Comparison of ENCODE assay signal across 22 mouse cellular contexts in the genomic region with DNA sequence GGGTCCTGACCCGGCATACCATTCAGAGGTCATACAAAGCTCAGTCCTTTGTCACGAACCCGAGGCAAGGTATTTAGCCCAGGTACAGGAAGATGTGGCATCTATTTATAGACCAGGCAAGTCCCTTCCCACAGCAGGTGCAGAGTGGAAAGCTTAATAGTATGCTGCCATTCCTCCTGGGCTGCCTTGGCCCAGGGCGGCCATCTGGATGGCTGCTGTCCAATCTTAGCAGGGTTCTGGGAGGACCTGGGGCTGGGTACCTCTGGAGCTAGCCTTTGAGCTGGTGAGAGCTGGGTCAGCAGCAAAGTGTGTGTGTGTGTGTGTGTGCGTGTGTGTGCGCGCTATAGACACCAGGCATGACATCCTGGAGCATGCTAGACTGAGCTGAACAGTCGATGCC. TPM values are rescaled to one million over a fixed set of nuclear protein-coding genes. Genes with fewer than 3 reads are reported as not detected.
"Had no signal": no experiment of that assay in that cellular context is flagged by ENCODE, and none has a peak within 500 bp of the region (broad histone marks: within the 10 kb centered on the region; RNA-seq: fewer than 3 reads in every experiment).

No protein-coding gene starts in this region.

- H3K36me3 ChIP-seq: kidney, embryonic 15.5 days; liver, embryonic 13.5 days; stomach, embryonic 15.5 days had no signal

- H3K4me1 ChIP-seq: liver, embryonic 13.5 days had no signal

- H3K9ac ChIP-seq: kidney, embryonic 15.5 days; liver, embryonic 13.5 days; stomach, embryonic 15.5 days had no signal

- H3K4me3 ChIP-seq: kidney, embryonic 15.5 days; layer of hippocampus, adult 2 months; liver, embryonic 13.5 days; stomach, embryonic 15.5 days had no signal

- H3K27ac ChIP-seq: kidney, embryonic 15.5 days; layer of hippocampus, adult 2 months; liver, embryonic 13.5 days; stomach, embryonic 15.5 days had no signal

- H3K9me3 ChIP-seq: kidney, embryonic 15.5 days; liver, embryonic 13.5 days; stomach, embryonic 15.5 days had no signal

- H3K4me2 ChIP-seq: kidney, embryonic 15.5 days; liver, embryonic 13.5 days; midbrain, embryonic 11.5 days; stomach, embryonic 15.5 days had no signal

- DNase-seq: kidney, postnatal 14 days; layer of hippocampus, adult 9-11 months; liver, embryonic 13.5 days; lung, adult 2 months; lung, postnatal 14 days; lung, postnatal 4 days; midbrain, embryonic 14.5 days; right cerebral cortex, adult 18-20 months; right cerebral cortex, postnatal 14 days; right cerebral cortex, postnatal 4 days; thymus, postnatal 25 days had no signal

RNA-seq across cellular contexts. Expression of gene Gm13090, which starts 46.1 kb away (rescaled TPM):
- polyA plus RNA-seq: kidney, embryonic 15.5 days; large intestine, adult 2 months; limb, embryonic 14.5 days; liver, adult 2 months; liver, embryonic 13.5 days; liver, embryonic 16.5 days; lung, adult 2 months; lung, embryonic 16.5 days; midbrain, embryonic 11.5 days; midbrain, postnatal 0 days; stomach, embryonic 15.5 days; thymus, postnatal 0 days had no signal
